Mouse (Mus musculus) brain, adult 2 months (tissue): ENCODE results near the gene Hcls1.
A peak's percentile ranks its signal among the peaks of the same experiment; 100 is the strongest.

Experiments used
- DNase-seq: peaks from one replicate; pipeline ENCODE4 v3.0.0; 2011; ENCODE audit warnings: low read depth, low spot score

The Hcls1 gene

DNA sequence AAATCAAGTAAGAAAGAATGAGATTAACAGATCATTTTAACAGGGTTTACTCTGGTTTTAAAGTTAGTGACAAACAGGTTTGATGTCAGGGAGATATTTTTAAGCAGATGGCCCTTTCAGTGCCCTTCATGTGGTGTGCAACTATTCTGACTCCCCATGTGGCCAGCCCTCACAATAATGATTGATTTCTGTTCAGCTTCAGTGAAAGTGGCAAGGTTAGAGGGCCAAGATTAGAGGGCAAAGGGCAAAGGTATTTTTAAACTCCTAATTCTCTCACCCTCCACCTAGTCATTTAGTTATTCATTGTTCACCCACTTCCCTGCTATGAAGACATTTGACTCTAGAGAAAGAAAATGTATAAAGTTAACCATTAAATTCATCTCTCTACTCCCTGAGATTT, 53.3 kb downstream of the Hcls1 start:
- no peak for DNase-seq

DNA sequence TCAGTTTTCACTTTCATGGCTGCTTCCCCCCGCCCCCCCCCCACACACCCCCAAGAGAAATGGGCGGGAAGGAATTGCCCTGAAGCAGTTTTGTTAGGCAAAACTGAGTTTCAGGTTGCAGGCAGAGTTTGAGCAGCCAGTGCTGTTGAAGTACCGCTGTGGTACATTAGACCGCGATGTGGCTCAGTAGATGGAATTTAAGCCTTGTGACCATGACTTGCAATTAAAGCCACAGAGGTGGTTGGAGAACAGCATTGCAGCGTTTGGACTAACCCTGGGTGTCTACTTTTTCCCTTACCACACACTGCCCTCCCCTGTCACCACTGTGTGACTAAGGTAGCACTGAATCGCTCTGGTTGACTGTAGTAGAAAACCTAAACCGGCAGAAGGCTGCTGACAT, 54.7 kb downstream of the Hcls1 start:
- no peak for DNase-seq

DNA sequence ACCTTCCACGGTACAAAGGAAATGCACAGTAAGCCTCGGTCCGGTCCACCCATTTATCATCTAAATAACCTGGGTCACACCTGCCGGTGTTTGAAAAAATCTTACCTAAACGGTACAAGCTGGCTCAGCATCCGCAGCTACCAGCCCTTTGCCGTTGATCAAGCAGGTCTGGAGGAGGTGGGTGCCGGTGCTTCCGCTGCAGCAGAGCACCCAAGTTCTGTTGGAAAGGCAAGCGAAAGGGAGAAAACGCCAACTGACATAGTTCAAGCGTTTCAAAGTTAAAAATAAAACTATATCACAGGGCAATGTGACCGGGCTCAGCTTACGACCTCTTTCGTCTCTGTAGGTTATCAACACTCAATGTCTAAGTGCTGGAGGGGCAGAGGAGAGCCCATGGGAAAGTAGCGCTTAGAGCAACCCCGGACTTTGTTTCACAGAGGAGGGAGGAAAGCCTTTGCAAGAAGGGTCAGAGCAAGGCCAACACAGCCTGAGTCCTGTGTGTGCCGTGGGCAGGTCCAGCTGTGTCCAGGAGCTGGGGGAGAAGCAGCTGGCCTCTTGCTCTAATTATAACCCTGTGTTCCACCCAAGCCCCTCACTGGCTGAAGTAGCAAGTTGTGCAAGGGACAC, 55.3 kb downstream of the Hcls1 start, which contains the start of gene Fbxo40:
Gene Fbxo40 (minus strand): TSS at position 469 of the 627 bp plus-strand sequence.
- DNase-seq = no peak

DNA sequence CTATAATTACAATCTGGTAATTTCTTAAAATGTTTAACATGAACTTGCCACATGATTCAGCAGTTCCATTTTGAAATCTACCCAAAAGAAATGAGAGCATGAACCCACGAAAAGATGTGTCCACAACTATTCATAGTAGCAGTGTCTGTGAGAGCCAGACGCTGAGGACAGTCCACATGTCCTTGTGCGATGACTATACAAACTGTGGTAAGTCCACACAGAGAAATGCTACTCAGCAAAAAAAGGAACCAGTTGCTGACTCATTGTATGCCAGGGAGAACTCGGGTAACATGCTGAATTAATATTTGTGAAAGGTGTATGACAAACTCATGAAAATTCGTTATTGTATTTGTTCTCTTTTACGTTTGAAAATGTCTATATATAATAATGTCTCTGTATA, 62.9 kb downstream of the Hcls1 start:
- DNase-seq = peak; percentile 23

DNA sequence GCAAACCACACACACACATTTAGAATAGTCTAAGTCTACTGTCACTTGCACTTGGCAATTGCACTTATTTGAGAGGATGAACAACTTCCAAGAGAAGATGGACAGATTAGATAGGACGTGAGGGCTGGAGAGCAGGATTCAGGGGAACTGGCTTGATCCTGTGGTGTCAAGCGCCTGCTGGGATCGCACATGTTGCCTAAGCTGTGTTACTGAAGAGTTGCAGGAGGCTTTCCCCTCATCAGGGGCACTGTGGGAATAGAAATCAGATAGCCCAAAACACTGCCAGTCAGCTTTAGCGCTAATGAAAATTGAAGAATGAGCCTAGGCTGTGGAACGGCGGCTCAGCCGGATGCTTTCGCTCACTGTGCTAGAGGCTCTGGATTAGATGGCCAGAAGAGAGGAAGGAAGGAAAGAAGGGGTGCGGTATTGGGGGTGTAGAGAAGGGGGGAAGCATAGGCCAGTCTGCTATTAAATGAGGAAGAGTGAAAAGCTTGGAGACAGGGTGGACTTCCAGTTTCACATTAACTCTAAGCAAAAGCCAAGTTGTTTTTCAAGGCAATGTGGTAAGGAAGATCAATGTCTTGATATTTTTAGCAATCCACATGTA, 64.7 kb downstream of the Hcls1 start:
- DNase-seq = peak; percentile 71

DNA sequence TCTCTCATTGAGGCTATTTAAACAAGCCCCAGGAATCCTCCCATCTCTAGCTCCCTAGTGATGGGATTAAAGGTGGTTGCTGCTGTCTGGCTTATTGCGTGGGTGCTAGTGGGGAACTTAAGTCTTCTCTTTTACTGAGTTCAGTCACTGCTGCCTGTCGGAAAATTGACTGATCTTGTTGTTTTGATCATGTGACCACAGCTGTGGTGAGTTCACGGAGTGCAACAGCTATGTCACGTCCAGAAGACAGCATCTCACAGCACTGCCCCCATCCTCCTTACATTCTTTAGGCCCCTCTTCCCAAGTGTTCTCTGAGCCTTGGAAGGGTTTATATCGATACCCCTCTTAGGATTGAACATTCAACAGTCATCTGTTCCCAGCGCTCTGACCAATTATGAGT, 74.5 kb downstream of the Hcls1 start:
- DNase-seq = no peak

DNA sequence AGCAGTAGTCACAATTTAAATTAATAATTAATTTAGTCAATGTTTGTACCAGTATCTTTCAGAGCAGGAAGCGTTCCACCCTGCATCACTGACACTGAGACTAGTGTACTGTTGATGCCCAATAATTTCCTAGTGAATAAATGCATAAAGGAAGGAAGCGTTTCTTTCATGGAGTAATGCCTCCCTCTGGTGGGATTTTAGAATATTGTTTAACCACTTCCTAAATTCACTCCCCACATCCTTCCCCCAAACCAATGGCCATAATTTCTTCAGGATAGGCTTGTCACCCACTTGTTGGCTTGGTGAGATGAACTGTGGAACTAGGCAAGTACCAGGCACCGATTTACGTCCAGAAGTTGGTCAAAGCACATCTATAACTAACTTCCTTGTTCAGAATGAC, 75.6 kb downstream of the Hcls1 start:
- peak; percentile 80 for DNase-seq

DNA sequence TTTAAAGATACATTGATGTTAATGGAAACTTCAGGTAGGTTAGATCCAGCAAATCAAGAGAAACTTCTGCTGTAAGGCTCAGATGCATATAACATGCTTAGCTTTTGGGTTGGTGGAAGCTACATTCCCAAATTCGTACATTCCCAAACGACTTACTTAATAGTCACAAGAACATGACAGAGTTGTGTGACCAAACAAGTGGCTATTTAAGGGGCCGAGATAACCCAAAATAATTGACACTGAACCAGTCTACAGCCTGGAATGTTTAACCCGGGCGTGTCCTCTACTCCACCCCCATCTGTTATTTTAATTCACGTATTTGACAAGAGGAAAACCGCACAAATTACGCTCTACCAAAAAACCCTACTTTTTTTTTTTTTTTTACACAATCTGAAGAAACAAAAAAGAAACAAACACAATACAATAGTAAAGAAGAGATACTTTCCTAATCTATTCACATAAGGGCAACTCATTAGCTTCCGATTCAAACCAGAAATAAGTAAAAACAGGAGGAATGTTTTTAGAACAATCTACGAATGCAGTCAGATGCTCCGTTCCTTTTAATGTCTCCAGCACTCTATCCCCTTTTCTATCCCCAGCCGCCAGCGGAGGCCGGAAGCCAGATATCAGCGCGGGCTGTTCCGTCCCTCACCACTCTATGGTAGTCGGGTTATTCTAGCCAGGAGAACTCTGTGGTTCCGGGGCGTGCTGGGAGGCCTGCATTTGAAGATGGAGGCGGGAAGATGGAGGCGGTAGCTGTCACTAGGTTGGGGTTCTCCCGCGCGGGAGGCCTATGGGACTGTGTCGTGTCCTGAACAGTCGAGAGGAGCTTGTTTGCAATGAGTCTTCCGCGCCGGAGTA, 76.5 kb downstream of the Hcls1 start, which contains the start of gene Polq:
Gene Polq (plus strand): TSS at position 726 of the 861 bp plus-strand sequence.
- DNase-seq = peak; percentile 97

DNA sequence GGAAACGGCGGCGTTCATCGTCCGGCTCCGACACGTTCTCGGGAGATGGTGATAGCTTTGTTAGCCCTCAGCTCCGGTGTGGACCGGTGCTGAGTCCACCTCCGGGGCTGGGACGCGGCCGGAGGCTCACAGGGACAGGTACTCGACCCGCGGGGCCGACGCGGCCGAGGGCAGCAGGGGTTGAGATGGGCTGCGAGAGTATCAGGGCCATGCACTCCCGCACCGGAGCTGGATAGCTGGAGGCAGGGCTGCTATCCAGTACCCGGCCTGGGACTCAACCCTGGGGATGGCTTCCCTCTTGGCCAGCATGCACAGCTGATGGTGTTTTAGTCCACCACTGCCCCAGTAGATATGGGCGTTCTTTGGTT, 77.1 kb downstream of the Hcls1 start:
- DNase-seq = no peak

DNA sequence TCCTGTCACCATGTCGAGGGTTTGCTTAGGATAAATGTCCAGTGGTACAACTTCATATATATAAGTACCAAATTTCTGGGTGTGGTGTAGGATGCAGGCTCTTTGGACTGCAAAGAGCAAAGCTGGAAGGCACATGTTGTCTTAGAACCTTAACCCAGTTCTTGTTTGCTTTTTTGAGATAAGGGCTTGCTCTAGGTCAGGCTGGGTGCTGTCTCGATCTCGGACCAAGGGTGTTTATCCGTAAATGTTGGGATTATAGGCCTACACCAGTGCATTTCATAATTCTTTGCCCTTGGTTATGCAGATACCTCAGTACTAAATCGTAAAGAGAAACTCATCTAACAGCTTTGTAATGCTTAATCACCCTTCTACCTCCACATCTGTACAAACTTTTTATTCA, 77.6 kb downstream of the Hcls1 start:
- no peak for DNase-seq
